Mouse (Mus musculus) bone marrow macrophage, adult 2 months (primary cell): Measurements from ENCODE around the gene Gpx1. TPM values are rescaled to one million over a fixed set of nuclear protein-coding genes. Genes with fewer than 3 reads are reported as not detected.

Experiments
- H3K27ac ChIP-seq: 2 replicates; pipeline ENCODE4 v1.5.1; 2012; ENCODE audit warnings: low read depth, low read length; ENCODE audit not compliant: insufficient read depth
- H3K4me1 ChIP-seq: 2 replicates; pipeline ENCODE4 v1.6.1; 2012; ENCODE audit warnings: low read length; ENCODE audit not compliant: control insufficient read depth, insufficient read depth
- H3K4me3 ChIP-seq: 2 replicates; pipeline ENCODE4 v1.5.1; 2012; ENCODE audit warnings: mild to moderate bottlenecking, low read length, moderate library complexity; ENCODE audit not compliant: insufficient read depth
- CTCF ChIP-seq: IDR thresholded peaks from 2 replicates; pipeline ENCODE4 v1.5.1; 2012; ENCODE audit warnings: low read depth, mild to moderate bottlenecking, low read length, moderate library complexity
- POLR2A ChIP-seq: IDR thresholded peaks from 2 replicates; pipeline ENCODE4 v1.6.1; 2012; ENCODE audit warnings: mild to moderate bottlenecking, low read depth, low read length, borderline replicate concordance
- polyA plus RNA-seq: library from polyadenylated mRNA; stranded (reverse); fragments of >200 nt; gene quantifications from 2 replicates; pipeline ENCODE4 v1.2.4, GENCODE M21; 2012; ENCODE audit not compliant: missing spikeins, insufficient read depth, insufficient read length

The Gpx1 gene
- polyA plus RNA-seq, 1 experiment, result 533 TPM

GRCm38 (mm10) chr9:108340258-108341138, 1.8 kb downstream of the Gpx1 start:
- H3K4me3 ChIP-seq, result peak overlapping the region; percentile 91
- H3K4me1 ChIP-seq, result peaks cover 48% of the 10 kb centered on the region
- H3K27ac ChIP-seq, result peak overlapping the region; percentile 89
- TF ChIP-seq CTCF (no peak), POLR2A (no peak)

GRCm38 (mm10) chr9:108341139-108341475, 2.4 kb downstream of the Gpx1 start:
- no peak for TF ChIP-seq POLR2A
- peak overlapping the region; percentile 89 for H3K27ac ChIP-seq
- H3K4me3 ChIP-seq, result peak overlapping the region; percentile 91
- peaks cover 51% of the 10 kb centered on the region for H3K4me1 ChIP-seq

- H3K27ac ChIP-seq, result peak overlapping the region; percentile 89
- peaks cover 53% of the 10 kb centered on the region for H3K4me1 ChIP-seq
- H3K4me3 ChIP-seq, result 0 out of 2 replicates have a peak overlapping the region, but pooled peaks have one; percentile 91
- no peak for TF ChIP-seq POLR2A
- no peak for TF ChIP-seq CTCF
Observed at GRCm38 (mm10) chr9:108341801-108342200, 3.1 kb downstream of the Gpx1 start.

GRCm38 (mm10) chr9:108342301-108342831, 3.7 kb downstream of the Gpx1 start:
- Histone ChIP-seq H3K27ac (peak overlapping the region; percentile 91), H3K4me1 (peaks cover 53% of the 10 kb centered on the region), H3K4me3 (no peak overlapping the region)
- TF ChIP-seq CTCF (no peak), POLR2A (no peak)

- H3K4me1 ChIP-seq, result peaks cover 45% of the 10 kb centered on the region
- peak overlapping the region; percentile 91 for H3K27ac ChIP-seq
- peak overlapping the region; percentile 7; the same call in 1 of the 2 replicates for H3K4me3 ChIP-seq
- TF ChIP-seq POLR2A, result no peak
- TF ChIP-seq CTCF, result no peak
Observed at GRCm38 (mm10) chr9:108343331-108343730, 4.6 kb downstream of the Gpx1 start.

- no peak for TF ChIP-seq CTCF
- TF ChIP-seq POLR2A, result no peak
- no peak overlapping the region for H3K4me3 ChIP-seq
- peaks cover 42% of the 10 kb centered on the region for H3K4me1 ChIP-seq
- peak overlapping the region; percentile 91 for H3K27ac ChIP-seq
Observed at GRCm38 (mm10) chr9:108343835-108344234, 5.1 kb downstream of the Gpx1 start.

GRCm38 (mm10) chr9:108344471-108344870, 5.8 kb downstream of the Gpx1 start:
- Histone ChIP-seq H3K4me3 (no peak overlapping the region), H3K27ac (no peak overlapping the region), H3K4me1 (peaks cover 48% of the 10 kb centered on the region)
- TF ChIP-seq POLR2A, result no peak
- TF ChIP-seq CTCF, result no peak

- TF ChIP-seq CTCF (no peak), POLR2A (no peak)
- H3K27ac ChIP-seq, result peak overlapping the region; percentile 96
- peaks cover 37% of the 10 kb centered on the region for H3K4me1 ChIP-seq
- peak overlapping the region; percentile 96 for H3K4me3 ChIP-seq
Observed at GRCm38 (mm10) chr9:108347024-108347423, 8.3 kb downstream of the Gpx1 start.

- Histone ChIP-seq H3K27ac (peak within 1 kb of the TSS; percentile 96), H3K4me1 (peaks cover 39% of the 10 kb centered on the region), H3K4me3 (peak within 1 kb of the TSS; percentile 96)
- TF ChIP-seq CTCF (no peak), POLR2A (0 out of 2 replicates have a peak, but pooled peaks have one; percentile 3)
Observed at GRCm38 (mm10) chr9:108347540-108348289, 9.0 kb downstream of the Gpx1 start, which contains the start of gene Usp4. Gene Usp4, plus strand, starts transcription at chr9:108347853.

- H3K4me3 ChIP-seq, result peak overlapping the region; percentile 93
- peak overlapping the region; percentile 94 for H3K27ac ChIP-seq
- peaks cover 34% of the 10 kb centered on the region for H3K4me1 ChIP-seq
- TF ChIP-seq CTCF (no peak), POLR2A (no peak)
Observed at GRCm38 (mm10) chr9:108348290-108348680, 9.6 kb downstream of the Gpx1 start.
